Mouse (Mus musculus) CD4-positive, CD25-positive, alpha-beta regulatory T cell, adult 4 months (primary cell): ENCODE measurements around the gene Cyp4a12a. TPM values are rescaled to one million over a fixed set of nuclear protein-coding genes. Genes with fewer than 3 reads are reported as not detected.
"Not testable (repeated sequence)": the region's sequence is repeated elsewhere in the genome, so short reads cannot be mapped to it uniquely, and the experiment has no call there.

Experiments
- ATAC-seq: one replicate; pipeline ENCODE4 v1.8.0; 2017
- polyA plus RNA-seq, 2 experiments: library from polyadenylated mRNA; unstranded; fragments of 100-300 nt; shearing (Covaris generic); gene quantifications; one replicate each; pipeline ENCODE4 v1.2.1; 2017

Cyp4a12a gene
- polyA plus RNA-seq, result not detected

GRCm38 (mm10) chr4:115298746-115299145 is at the start of gene Cyp4a12a:
TSS of gene Cyp4a12a (plus strand) at chr4:115299046.
- ATAC-seq, result not testable (repeated sequence)

GRCm38 (mm10) chr4:115264687-115265569 is 33.9 kb upstream of the Cyp4a12a start:
- not testable (repeated sequence) for ATAC-seq

- not testable (repeated sequence) for ATAC-seq
Measured at GRCm38 (mm10) chr4:115278215-115278982, 20.4 kb upstream of the Cyp4a12a start.

- ATAC-seq, result peak; percentile 78
Measured at GRCm38 (mm10) chr4:115280342-115280741, 18.5 kb upstream of the Cyp4a12a start.

- not testable (repeated sequence) for ATAC-seq
Measured at GRCm38 (mm10) chr4:115280779-115281178, 18.1 kb upstream of the Cyp4a12a start.

- ATAC-seq, result peak; percentile 68
Measured at GRCm38 (mm10) chr4:115281231-115281767, 17.5 kb upstream of the Cyp4a12a start.

GRCm38 (mm10) chr4:115325722-115326121 is 26.9 kb downstream of the Cyp4a12a start:
- ATAC-seq, result not testable (repeated sequence)

GRCm38 (mm10) chr4:115365624-115366023 is 66.8 kb downstream of the Cyp4a12a start:
- not testable (repeated sequence) for ATAC-seq

- ATAC-seq, result not testable (repeated sequence)
Measured at GRCm38 (mm10) chr4:115368067-115368466, 69.2 kb downstream of the Cyp4a12a start.

Other genes with a start within 250 kb of the Cyp4a12a start
- not detected for gene Tal1, start 242.6 kb upstream of the Cyp4a12a start, polyA plus RNA-seq
- 10 to 100 TPM; 25.7 to 31.9 TPM for gene Pdzk1ip1, start 210.3 kb upstream of the Cyp4a12a start, polyA plus RNA-seq
- under 1 TPM in 1 of 2 experiments, not detected in 1; 0.09 TPM for gene Cyp4x1, start 164.8 kb upstream of the Cyp4a12a start, polyA plus RNA-seq
- gene Cyp4a29, start 57.0 kb upstream of the Cyp4a12a start, polyA plus RNA-seq, result not detected
- gene Cyp4a12b, start 112.6 kb downstream of the Cyp4a12a start, polyA plus RNA-seq, result not detected
- not detected for gene Cyp4a30b, start 153.6 kb downstream of the Cyp4a12a start, polyA plus RNA-seq
- gene Cyp4a14, start 197.1 kb downstream of the Cyp4a12a start, polyA plus RNA-seq, result not detected
- not detected for gene Cyp4a10, start 219.2 kb downstream of the Cyp4a12a start, polyA plus RNA-seq